Comparison of ENCODE assay signal across 8 mouse cellular contexts in the genomic region with DNA sequence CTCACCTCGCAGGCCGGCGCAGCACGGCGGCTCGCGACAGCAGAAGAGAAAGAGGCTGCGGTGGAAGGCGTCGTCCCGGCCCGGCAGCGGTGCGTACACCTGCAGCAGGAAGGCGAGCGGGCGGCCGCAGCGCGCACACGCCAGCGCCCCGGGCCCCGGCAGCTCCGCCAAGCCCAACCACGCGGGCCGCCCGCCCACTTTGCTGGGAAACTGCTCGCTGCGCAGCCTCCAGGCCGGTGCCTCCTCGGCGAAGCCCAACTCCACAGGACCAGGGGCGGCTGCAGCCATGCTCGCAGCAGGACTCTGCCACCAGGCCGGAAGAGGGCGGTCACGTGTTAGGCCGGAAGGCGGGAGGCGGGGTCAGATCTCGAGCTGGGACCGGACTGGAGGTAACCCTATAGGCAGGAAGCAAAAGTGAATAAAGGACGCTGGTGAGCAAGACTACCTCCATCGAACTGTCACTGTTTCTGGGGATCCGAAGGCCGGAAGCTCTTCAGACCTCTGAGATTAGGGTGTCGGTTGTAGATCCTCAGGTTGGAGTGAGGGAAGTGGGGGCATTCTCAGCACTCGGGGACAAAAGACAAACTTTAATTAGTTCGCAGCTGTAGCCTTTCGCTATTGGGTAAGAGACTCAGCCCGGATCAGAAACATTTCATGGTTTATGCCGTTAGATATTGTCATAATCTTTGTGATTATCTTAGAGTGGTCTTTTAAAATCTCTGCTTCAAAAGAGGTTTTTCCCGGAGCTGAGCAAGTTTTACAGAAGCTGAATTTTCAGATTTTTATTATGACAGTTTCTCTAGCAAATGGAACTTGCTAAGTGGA. TPM values are rescaled to one million over a fixed set of nuclear protein-coding genes. Genes with fewer than 3 reads are reported as not detected.
DNase-seq lines count a peak whose midpoint lies in the region; ATAC-seq and TF ChIP-seq lines count a peak whose summit lies in the region.

A gene (minus strand): TSS at position 316 of the 825 bp plus-strand sequence.

- H3K27ac ChIP-seq in bone marrow macrophage, adult 2 months (ENCODE audit: insufficient read depth, low read depth, low read length) = peak within 1 kb of the TSS; percentile 72
- H3K27ac ChIP-seq in embryonic fibroblast, embryonic 13.5 days (ENCODE audit: insufficient read depth, low read length) = peak within 1 kb of the TSS; percentile 80
- peak within 1 kb of the TSS; percentile 77 for H3K27ac ChIP-seq in kidney, embryonic 14.5 days (ENCODE audit: low read depth, low read length)
- peak within 1 kb of the TSS; percentile 89 for H3K27ac ChIP-seq in limb, embryonic 15.5 days

- peaks cover 20% of the 10 kb centered on the region for H3K4me1 ChIP-seq in bone marrow macrophage, adult 2 months (ENCODE audit: control insufficient read depth, insufficient read depth, low read length)
- peaks cover 3% of the 10 kb centered on the region for H3K4me1 ChIP-seq in embryonic fibroblast, embryonic 13.5 days (ENCODE audit: control insufficient read depth, insufficient read depth, low read length)
- no peaks in the 10 kb centered on the region; the same call in 1 of the 2 replicates for H3K4me1 ChIP-seq in kidney, embryonic 14.5 days (ENCODE audit: control insufficient read depth, insufficient read depth, low read length)
- H3K4me1 ChIP-seq in limb, embryonic 15.5 days = peaks cover 8% of the 10 kb centered on the region

- peak; percentile 97 for DNase-seq in A20 (ENCODE audit: low read depth, low spot score)
- peak; percentile 94 to 96 for DNase-seq in heart, adult 9 months (ENCODE audit: low spot score in 2 of 2)
- DNase-seq in monocyte, adult 2 months (ENCODE audit: low read depth in 1 of 2, low spot score in 2 of 2) = peak; percentile 81 to 85
- peak; percentile 96 to 97 for DNase-seq in spleen, postnatal 36 days (ENCODE audit: low spot score in 2 of 2)

- no peak for TF ChIP-seq CTCF in bone marrow macrophage, adult 2 months (IDR thresholded peaks at IDR 0.05; ENCODE audit: low read depth, low read length)
- no peak for TF ChIP-seq CTCF in embryonic fibroblast, embryonic 13.5 days (IDR thresholded peaks at IDR 0.05; ENCODE audit: borderline replicate concordance, insufficient read depth, low read length)

- peak within 1 kb of the TSS; percentile 83 for H3K9ac ChIP-seq in kidney, embryonic 14.5 days (ENCODE audit: low read depth, low read length)
- H3K9ac ChIP-seq in limb, embryonic 15.5 days = peak within 1 kb of the TSS; percentile 67

- no peaks in the 10 kb centered on the region for H3K27me3 ChIP-seq in kidney, embryonic 14.5 days (ENCODE audit: control insufficient read depth, insufficient read depth, low read length)
- no peaks in the 10 kb centered on the region for H3K27me3 ChIP-seq in limb, embryonic 15.5 days

- ATAC-seq in kidney, embryonic 14.5 days (ENCODE audit: low FRiP score, low TSS enrichment) = peak; percentile 99
- ATAC-seq in limb, embryonic 15.5 days (ENCODE audit: insufficient number of reproducible peaks, low FRiP score, low TSS enrichment, low read depth) = peak; percentile 98

- no peaks in the 10 kb centered on the region for H3K9me3 ChIP-seq in kidney, embryonic 14.5 days (ENCODE audit: control insufficient read depth, low read length)
- no peaks in the 10 kb centered on the region for H3K9me3 ChIP-seq in limb, embryonic 15.5 days

- H3K4me2 ChIP-seq in kidney, embryonic 14.5 days (replicated peaks; ENCODE audit: low read depth, low read length) = peak within 1 kb of the TSS; percentile 72
- H3K4me2 ChIP-seq in limb, embryonic 15.5 days = peak within 1 kb of the TSS; percentile 87

- H3K36me3 ChIP-seq in kidney, embryonic 14.5 days (ENCODE audit: control insufficient read depth, insufficient read depth, low read length) = peaks cover 28% of the 10 kb centered on the region; the same call in 1 of the 2 replicates
- peaks cover 19% of the 10 kb centered on the region for H3K36me3 ChIP-seq in limb, embryonic 15.5 days

- 1% methylated on average over 53 of the region's 55 CpGs for WGBS in kidney, embryonic 14.5 days
- WGBS in limb, embryonic 15.5 days = 1% methylated on average over 55 of the region's 55 CpGs

- H3K4me3 ChIP-seq in bone marrow macrophage, adult 2 months (ENCODE audit: insufficient read depth, low read length) = peak within 1 kb of the TSS; percentile 95
- peak within 1 kb of the TSS; percentile 95 for H3K4me3 ChIP-seq in embryonic fibroblast, embryonic 13.5 days (ENCODE audit: insufficient read depth, low read length)
- peak within 1 kb of the TSS; percentile 84 for H3K4me3 ChIP-seq in kidney, embryonic 14.5 days (ENCODE audit: low read length)
- peak within 1 kb of the TSS; percentile 78 for H3K4me3 ChIP-seq in limb, embryonic 15.5 days

- TF ChIP-seq POLR2A in bone marrow macrophage, adult 2 months (IDR thresholded peaks at IDR 0.05; ENCODE audit: borderline replicate concordance, low read depth, low read length) = peak; percentile 42; the same call in 1 of the 2 replicates
- TF ChIP-seq POLR2A in embryonic fibroblast, embryonic 13.5 days (IDR thresholded peaks at IDR 0.05; ENCODE audit: low read depth, low read length) = peak; percentile 95

RNA-seq across cellular contexts. Expression of the gene that starts here (rescaled TPM):
- polyA plus RNA-seq in bone marrow macrophage, adult 2 months (2012; ENCODE audit: insufficient read depth, insufficient read length, missing spikeins) = 21.9 and 32.4 TPM in 2 replicates
- 27.6 and 38.2 TPM in 2 replicates for polyA plus RNA-seq in embryonic fibroblast, embryonic 13.5 days (2011; ENCODE audit: insufficient read length, low read depth, missing spikeins)
- polyA plus RNA-seq in kidney, embryonic 14.5 days (2014; fragmentation: Nextera tagmentation; extraction: Ambion mirVana) = 54.2 and 54.5 TPM in 2 replicates
- 28.9 and 41.0 TPM in 2 replicates for polyA plus RNA-seq in limb, embryonic 15.5 days (2015; fragmentation: Nextera tagmentation; extraction: Ambion mirVana)

Comparison
In these comparisons a context has a peak if more than half of its experiments do, and no peak if none do; other contexts are left out.
1. Peak in every context shown above with its lines: DNase-seq, ATAC-seq, H3K4me3 ChIP-seq and H3K27ac ChIP-seq.